Mouse (Mus musculus): ENCODE measurements around the gene Gm3248.
"Not testable (repeated sequence)": the region's sequence is repeated elsewhere in the genome, so short reads cannot be mapped to it uniquely, and the experiment has no call there.

The Gm3248 gene

GRCm38 (mm10) chr14:5961635-5962034 is at the start of gene Gm3248:
TSS of gene Gm3248 (minus strand) at chr14:5961745.
- H3K27me3 ChIP-seq (ENCODE audit: control insufficient read depth, insufficient read depth, low read length, poor library complexity, severe bottlenecking); DNase-seq (ENCODE audit: low read depth, low spot score); H3K36me3 ChIP-seq (ENCODE audit: control insufficient read depth, insufficient read depth, low read length, poor library complexity, severe bottlenecking): not testable (repeated sequence)

- H3K36me3 ChIP-seq (ENCODE audit: control insufficient read depth, insufficient read depth, low read length, poor library complexity, severe bottlenecking); DNase-seq (ENCODE audit: low read depth, low spot score); H3K27me3 ChIP-seq (ENCODE audit: control insufficient read depth, insufficient read depth, low read length, poor library complexity, severe bottlenecking): not testable (repeated sequence)
Observed at GRCm38 (mm10) chr14:5987136-5987535, 25.6 kb upstream of the Gm3248 start.

GRCm38 (mm10) chr14:5979037-5979436 is 17.5 kb upstream of the Gm3248 start, which contains the start of gene Gm3453:
TSS of gene Gm3453 (minus strand) at chr14:5979137.
- not testable (repeated sequence) for H3K36me3 ChIP-seq (ENCODE audit: control insufficient read depth, insufficient read depth, low read length, poor library complexity, severe bottlenecking); H3K27me3 ChIP-seq (ENCODE audit: control insufficient read depth, insufficient read depth, low read length, poor library complexity, severe bottlenecking); DNase-seq (ENCODE audit: low read depth, low spot score)

GRCm38 (mm10) chr14:5962441-5962840 is 896 bp upstream of the Gm3248 start:
- not testable (repeated sequence) for H3K36me3 ChIP-seq (ENCODE audit: control insufficient read depth, insufficient read depth, low read length, poor library complexity, severe bottlenecking); H3K27me3 ChIP-seq (ENCODE audit: control insufficient read depth, insufficient read depth, low read length, poor library complexity, severe bottlenecking); DNase-seq (ENCODE audit: low read depth, low spot score)

- H3K36me3 ChIP-seq (ENCODE audit: control insufficient read depth, insufficient read depth, low read length, poor library complexity, severe bottlenecking); H3K27me3 ChIP-seq (ENCODE audit: control insufficient read depth, insufficient read depth, low read length, poor library complexity, severe bottlenecking); DNase-seq (ENCODE audit: low read depth, low spot score): not testable (repeated sequence)
Observed at GRCm38 (mm10) chr14:5961102-5961501, 443 bp downstream of the Gm3248 start.

- not testable (repeated sequence) for H3K27me3 ChIP-seq (ENCODE audit: control insufficient read depth, insufficient read depth, low read length, poor library complexity, severe bottlenecking); DNase-seq (ENCODE audit: low read depth, low spot score); H3K36me3 ChIP-seq (ENCODE audit: control insufficient read depth, insufficient read depth, low read length, poor library complexity, severe bottlenecking)
Observed at GRCm38 (mm10) chr14:5960479-5960878, 1.1 kb downstream of the Gm3248 start.

GRCm38 (mm10) chr14:5923276-5923675 is 38.3 kb downstream of the Gm3248 start:
- not testable (repeated sequence) for H3K27me3 ChIP-seq (ENCODE audit: control insufficient read depth, insufficient read depth, low read length, poor library complexity, severe bottlenecking); H3K36me3 ChIP-seq (ENCODE audit: control insufficient read depth, insufficient read depth, low read length, poor library complexity, severe bottlenecking); DNase-seq (ENCODE audit: low read depth, low spot score)

- not testable (repeated sequence) for H3K36me3 ChIP-seq (ENCODE audit: control insufficient read depth, insufficient read depth, low read length, poor library complexity, severe bottlenecking); H3K27me3 ChIP-seq (ENCODE audit: control insufficient read depth, insufficient read depth, low read length, poor library complexity, severe bottlenecking); DNase-seq (ENCODE audit: low read depth, low spot score)
Observed at GRCm38 (mm10) chr14:5918330-5918942, 43.1 kb downstream of the Gm3248 start.

GRCm38 (mm10) chr14:5913701-5914100 is 47.8 kb downstream of the Gm3248 start:
- not testable (repeated sequence) for DNase-seq (ENCODE audit: low read depth, low spot score); H3K36me3 ChIP-seq (ENCODE audit: control insufficient read depth, insufficient read depth, low read length, poor library complexity, severe bottlenecking); H3K27me3 ChIP-seq (ENCODE audit: control insufficient read depth, insufficient read depth, low read length, poor library complexity, severe bottlenecking)

Data from splenic B cell, adult 2 months (primary cell).